In the genomic region with DNA sequence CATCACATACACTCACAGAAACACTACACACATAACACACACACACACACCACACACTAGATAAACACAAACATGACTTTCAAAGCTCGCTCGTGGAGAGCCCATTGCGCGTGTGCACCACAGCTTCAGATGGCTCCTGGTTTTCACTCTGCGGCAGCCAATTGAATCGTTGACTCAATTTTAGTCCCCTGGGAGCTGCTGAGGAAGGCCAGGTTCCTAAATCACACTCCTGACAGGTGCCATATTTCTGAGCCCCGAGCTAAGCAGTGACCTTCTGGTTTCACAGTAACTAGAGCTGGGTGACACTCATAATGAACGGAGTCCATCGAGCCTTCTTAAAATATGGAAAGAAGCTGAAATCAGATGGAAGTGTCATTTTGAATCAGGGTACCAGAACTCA, we compare ENCODE assay signal across 25 mouse cellular contexts.
DNase-seq lines count a peak whose midpoint lies in the region; ATAC-seq lines count a peak whose summit lies in the region.
"Had no signal": no experiment of that assay in that cellular context is flagged by ENCODE, and none has a peak within 500 bp of the region (broad histone marks: within the 10 kb centered on the region; RNA-seq: fewer than 3 reads in every experiment).

No protein-coding gene starts in this region.

- H3K9ac ChIP-seq in neural tube, embryonic 13.5 days: no peak overlapping the region
- no peak overlapping the region for H3K9ac ChIP-seq in neural tube, embryonic 15.5 days (replicated peaks)
- H3K9ac ChIP-seq: embryonic facial prominence, embryonic 13.5 days; forebrain, embryonic 12.5 days; forebrain, embryonic 15.5 days; heart, embryonic 12.5 days; heart, embryonic 15.5 days; hindbrain, embryonic 13.5 days had no signal

- peaks cover 17% of the 10 kb centered on the region for H3K4me1 ChIP-seq in neural tube, embryonic 13.5 days (replicated peaks)
- peaks cover 8% of the 10 kb centered on the region for H3K4me1 ChIP-seq in neural tube, embryonic 15.5 days
- H3K4me1 ChIP-seq: embryonic facial prominence, embryonic 10.5 days; embryonic facial prominence, embryonic 13.5 days; forebrain, embryonic 12.5 days; forebrain, embryonic 15.5 days; heart, embryonic 12.5 days; heart, embryonic 15.5 days had no signal

- H3K36me3 ChIP-seq in neural tube, embryonic 13.5 days: no peaks in the 10 kb centered on the region
- H3K36me3 ChIP-seq in neural tube, embryonic 15.5 days: no peaks in the 10 kb centered on the region
- H3K36me3 ChIP-seq: embryonic facial prominence, embryonic 10.5 days; embryonic facial prominence, embryonic 13.5 days; forebrain, embryonic 12.5 days; forebrain, embryonic 15.5 days; heart, embryonic 12.5 days; heart, embryonic 15.5 days; hindbrain, embryonic 10.5 days; hindbrain, embryonic 13.5 days had no signal

- intact Hi-C loops in gastrocnemius, postnatal 36 days (cut with DNase I): no loop called here

- H3K27me3 ChIP-seq in neural tube, embryonic 13.5 days: no peaks in the 10 kb centered on the region
- no peaks in the 10 kb centered on the region for H3K27me3 ChIP-seq in neural tube, embryonic 15.5 days (replicated peaks)
- H3K27me3 ChIP-seq: embryonic facial prominence, embryonic 13.5 days; forebrain, embryonic 12.5 days; forebrain, embryonic 15.5 days; heart, embryonic 12.5 days; heart, embryonic 15.5 days; hindbrain, embryonic 13.5 days had no signal

- DNase-seq in gastrocnemius, postnatal 25 days: peak; percentile 40
- no peak for DNase-seq in gastrocnemius, postnatal 36 days
- DNase-seq in neural tube, embryonic 10.5 days (ENCODE audit: extremely low spot score, low spot score): no peak
- DNase-seq in lung, postnatal 25 days (ENCODE audit: low spot score): no peak
- DNase-seq: adrenal gland, adult 2 months; adrenal gland, postnatal 25 days; cerebellum, adult 11-12 months; cerebellum, adult 8-10 months; cerebellum, postnatal 36 days; embryo, embryonic 11 days; heart, adult 18-20 months; heart, postnatal 10 days; heart, postnatal 36 days had no signal

- ATAC-seq in neural tube, embryonic 13.5 days (ENCODE audit: low read depth): no peak
- no peak for ATAC-seq in neural tube, embryonic 15.5 days (ENCODE audit: low FRiP score)
- ATAC-seq: CD4-positive, CD25-positive, alpha-beta regulatory T cell, adult 4 months; forebrain, embryonic 15.5 days had no signal

- H3K4me3 ChIP-seq in neural tube, embryonic 13.5 days: no peak overlapping the region
- H3K4me3 ChIP-seq in neural tube, embryonic 15.5 days (replicated peaks): no peak overlapping the region
- H3K4me3 ChIP-seq: embryonic facial prominence, embryonic 10.5 days; embryonic facial prominence, embryonic 13.5 days; erythroblast, embryonic 14.5 days; forebrain, embryonic 12.5 days; forebrain, embryonic 15.5 days; heart, embryonic 12.5 days; heart, embryonic 15.5 days; hindbrain, embryonic 10.5 days; hindbrain, embryonic 13.5 days had no signal

- no peaks in the 10 kb centered on the region for H3K9me3 ChIP-seq in neural tube, embryonic 13.5 days
- no peaks in the 10 kb centered on the region for H3K9me3 ChIP-seq in neural tube, embryonic 15.5 days (replicated peaks)
- H3K9me3 ChIP-seq: embryonic facial prominence, embryonic 10.5 days; embryonic facial prominence, embryonic 13.5 days; forebrain, embryonic 12.5 days; forebrain, embryonic 15.5 days; heart, embryonic 12.5 days; heart, embryonic 15.5 days; hindbrain, embryonic 10.5 days; hindbrain, embryonic 13.5 days had no signal

- peak overlapping the region; percentile 33 for H3K27ac ChIP-seq in neural tube, embryonic 13.5 days (replicated peaks)
- H3K27ac ChIP-seq in neural tube, embryonic 15.5 days (replicated peaks): 0 out of 2 replicates have a peak overlapping the region, but pooled peaks have one; percentile 41
- H3K27ac ChIP-seq: embryonic facial prominence, embryonic 10.5 days; embryonic facial prominence, embryonic 13.5 days; forebrain, embryonic 12.5 days; forebrain, embryonic 15.5 days; heart, embryonic 15.5 days; hindbrain, embryonic 10.5 days; hindbrain, embryonic 13.5 days had no signal

- WGBS in neural tube, embryonic 13.5 days: 59% methylated on average over 9 of the region's 9 CpGs
- 63% methylated on average over 9 of the region's 9 CpGs for WGBS in neural tube, embryonic 15.5 days

- no peak overlapping the region for H3K4me2 ChIP-seq in neural tube, embryonic 13.5 days
- no peak overlapping the region for H3K4me2 ChIP-seq in neural tube, embryonic 15.5 days
- H3K4me2 ChIP-seq: embryonic facial prominence, embryonic 13.5 days; forebrain, embryonic 12.5 days; forebrain, embryonic 15.5 days; heart, embryonic 12.5 days; heart, embryonic 15.5 days; hindbrain, embryonic 13.5 days had no signal
